Mouse (Mus musculus): ENCODE results near the gene Cldn22.

DNA sequence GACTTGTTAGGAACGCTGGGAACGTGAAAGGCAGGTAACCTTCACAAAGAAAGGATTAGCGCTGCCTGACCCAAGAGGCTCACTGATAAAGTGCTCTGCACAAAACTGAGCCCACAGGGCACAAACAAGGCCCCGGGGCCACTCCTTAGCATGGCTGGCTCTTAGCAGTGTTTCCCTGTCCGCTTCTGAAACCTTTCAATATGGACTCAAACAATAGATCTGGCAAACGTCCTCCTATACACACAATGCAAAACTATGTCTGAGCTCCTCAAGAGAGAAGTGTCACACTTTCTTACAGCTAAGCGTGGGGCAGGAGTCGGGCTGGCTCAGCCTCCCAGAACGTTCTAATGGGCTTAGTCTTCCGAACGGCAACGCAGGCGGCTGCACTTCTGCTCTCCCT, at the start of gene Cldn22:
- TF ChIP-seq CTCF (IDR thresholded peaks at IDR 0.05; ENCODE audit: insufficient read depth, low read length) (no peak), POLR2A (IDR thresholded peaks at IDR 0.05; ENCODE audit: borderline replicate concordance, extremely low read depth, low read depth, low read length) (no peak)
